Mouse (Mus musculus) neural tube, embryonic 13.5 days (tissue): ENCODE results near the gene St8sia1. TPM values are rescaled to one million over a fixed set of nuclear protein-coding genes. Genes with fewer than 3 reads are reported as not detected.
A peak's percentile ranks its signal among the peaks of the same experiment; 100 is the strongest.

Source experiments
- ATAC-seq: fragments of 200-750 bp; cut with Nextera tagmentation; 2 replicates; pipeline ENCODE4 v1.8.0; 2017; ENCODE audit warnings: low read depth, mild to moderate bottlenecking, moderate TSS enrichment, moderate library complexity
- H3K27ac ChIP-seq: fragments of 300-500 bp; sonication (generic); replicated peaks from 2 replicates; pipeline ENCODE4 v1.5.1; 2015; ENCODE audit warnings: moderate library complexity, mild to moderate bottlenecking, inconsistent platforms
- H3K27me3 ChIP-seq: fragments of 300-500 bp; sonication (generic); 2 replicates; pipeline ENCODE4 v1.6.1; 2015; ENCODE audit warnings: mild to moderate bottlenecking, inconsistent platforms
- H3K36me3 ChIP-seq: fragments of 300-500 bp; sonication (generic); 2 replicates; pipeline ENCODE4 v1.6.1; 2015; ENCODE audit warnings: mild to moderate bottlenecking, inconsistent platforms
- H3K4me1 ChIP-seq: fragments of 300-500 bp; sonication (generic); replicated peaks from 2 replicates; pipeline ENCODE4 v1.6.1; 2015; ENCODE audit warnings: inconsistent platforms
- H3K4me2 ChIP-seq: fragments of 300-500 bp; sonication (generic); 2 replicates; pipeline ENCODE4 v1.6.1; 2015; ENCODE audit warnings: inconsistent platforms, mild to moderate bottlenecking, moderate library complexity
- H3K4me3 ChIP-seq: fragments of 300-500 bp; sonication (generic); 2 replicates; pipeline ENCODE4 v1.5.1; 2015; ENCODE audit warnings: mild to moderate bottlenecking, inconsistent platforms
- H3K9ac ChIP-seq: fragments of 300-500 bp; sonication (generic); 2 replicates; pipeline ENCODE4 v1.6.1; 2015; ENCODE audit warnings: moderate library complexity, mild to moderate bottlenecking, inconsistent platforms
- H3K9me3 ChIP-seq: fragments of 300-500 bp; sonication (generic); 2 replicates; pipeline ENCODE4 v1.6.1; 2016; ENCODE audit warnings: inconsistent platforms
- WGBS: fragments of 180-500 bp; shearing (Covaris S2); methylation state at CpG from one replicate; pipeline ENCODE4 v1.1.7; 2015; 5-methylcytosine and 5-hydroxymethylcytosine counted together
- polyA plus RNA-seq: library from polyadenylated mRNA; unstranded; fragments of >200 nt; fragmentation: Nextera tagmentation; extraction: Ambion mirVana; gene quantifications from 2 replicates; pipeline ENCODE4 v1.2.1, GENCODE M21; 2015

St8sia1 gene
- polyA plus RNA-seq, 1 experiment from 2014 or later: 10.0 TPM

DNA sequence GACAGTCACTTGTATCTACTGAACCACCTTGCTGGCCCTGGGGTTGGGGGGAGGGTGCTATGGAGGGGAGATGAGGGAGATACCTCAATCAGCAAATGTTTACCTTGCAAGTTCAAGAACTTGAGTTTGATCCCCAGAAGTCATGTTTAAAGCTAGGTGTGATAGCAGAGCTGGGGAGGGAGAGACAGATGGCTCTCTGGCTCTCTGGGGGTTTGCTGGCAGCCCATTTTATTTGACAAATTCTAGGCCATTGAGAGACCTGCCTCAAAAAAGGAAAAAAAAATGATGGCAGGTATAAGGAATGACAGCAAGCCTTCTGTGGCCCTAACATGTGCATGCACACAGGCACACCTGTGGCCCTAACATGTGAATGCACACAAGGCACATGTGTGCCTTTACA, 26.2 kb downstream of the St8sia1 start:
- Histone ChIP-seq H3K4me2 (no peak overlapping the region), H3K36me3 (no peaks in the 10 kb centered on the region), H3K9ac (no peak overlapping the region), H3K4me3 (no peak overlapping the region), H3K27ac (0 out of 2 replicates have a peak overlapping the region, but pooled peaks have one; percentile 57), H3K4me1 (peaks cover 41% of the 10 kb centered on the region), H3K27me3 (no peaks in the 10 kb centered on the region), H3K9me3 (no peaks in the 10 kb centered on the region)
- ATAC-seq: no peak

- WGBS: 85% methylated on average over 6 of the region's 6 CpGs
- no peaks in the 10 kb centered on the region for H3K27me3 ChIP-seq
- peaks cover 6% of the 10 kb centered on the region; the same call in 1 of the 2 replicates for H3K4me1 ChIP-seq
- H3K9ac ChIP-seq: no peak overlapping the region
- H3K9me3 ChIP-seq: no peaks in the 10 kb centered on the region
- peak overlapping the region; percentile 61 for H3K27ac ChIP-seq
- no peaks in the 10 kb centered on the region for H3K36me3 ChIP-seq
- no peak overlapping the region for H3K4me3 ChIP-seq
- H3K4me2 ChIP-seq: no peak overlapping the region
- no peak for ATAC-seq
Observed at GRCm38 (mm10) chr6:142932582-142932981, 31.7 kb downstream of the St8sia1 start.

GRCm38 (mm10) chr6:142932144-142932543, 32.1 kb downstream of the St8sia1 start:
- Histone ChIP-seq H3K9ac (no peak overlapping the region), H3K27ac (peak overlapping the region; percentile 61), H3K4me1 (peaks cover 6% of the 10 kb centered on the region; the same call in 1 of the 2 replicates), H3K27me3 (no peaks in the 10 kb centered on the region), H3K4me2 (no peak overlapping the region), H3K36me3 (no peaks in the 10 kb centered on the region), H3K9me3 (no peaks in the 10 kb centered on the region), H3K4me3 (no peak overlapping the region)
- WGBS: 77% methylated on average over 9 of the region's 9 CpGs
- no peak for ATAC-seq

DNA sequence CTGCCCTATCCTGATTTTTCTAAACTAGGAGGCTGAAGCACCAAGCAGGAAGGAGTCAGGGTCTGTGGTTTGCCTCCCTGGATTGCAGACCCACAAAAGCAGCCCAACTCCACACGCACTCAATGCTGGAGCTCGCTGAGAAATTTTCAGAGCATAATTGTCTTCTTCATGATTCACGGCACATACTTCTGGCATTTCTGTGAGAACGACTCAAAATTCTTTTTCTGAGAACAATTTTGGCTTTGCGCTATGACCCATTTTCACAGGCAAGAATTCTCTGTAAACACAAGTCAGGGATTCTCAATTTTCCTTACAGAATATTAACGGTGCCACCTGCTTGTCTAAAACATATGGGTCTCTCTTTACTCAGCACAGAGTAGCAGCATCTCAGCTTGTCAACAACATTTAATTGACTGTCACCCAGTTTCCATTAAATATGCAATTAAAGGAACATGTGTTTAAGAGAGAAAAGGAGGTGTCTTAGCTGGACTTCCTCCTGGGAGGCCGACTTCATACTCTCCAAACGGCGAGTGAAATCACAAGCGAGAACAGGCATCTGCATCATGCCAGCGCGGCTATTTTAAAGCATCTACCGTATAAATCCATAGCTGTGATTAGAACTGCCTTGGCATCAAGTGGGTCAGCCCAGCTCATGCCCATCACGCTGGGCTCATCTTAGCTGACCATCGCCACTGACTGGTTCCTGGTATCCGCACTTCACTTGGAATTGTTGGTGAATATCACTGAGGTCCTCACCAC, 35.5 kb downstream of the St8sia1 start:
- Histone ChIP-seq H3K27me3 (no peaks in the 10 kb centered on the region), H3K4me2 (no peak overlapping the region), H3K9me3 (no peaks in the 10 kb centered on the region), H3K4me1 (peaks cover 16% of the 10 kb centered on the region; the same call in 1 of the 2 replicates), H3K36me3 (no peaks in the 10 kb centered on the region), H3K4me3 (no peak overlapping the region), H3K9ac (no peak overlapping the region), H3K27ac (peak overlapping the region; percentile 49; the same call in 1 of the 2 replicates)
- 77% methylated on average over 16 of the region's 16 CpGs for WGBS
- ATAC-seq: no peak

DNA sequence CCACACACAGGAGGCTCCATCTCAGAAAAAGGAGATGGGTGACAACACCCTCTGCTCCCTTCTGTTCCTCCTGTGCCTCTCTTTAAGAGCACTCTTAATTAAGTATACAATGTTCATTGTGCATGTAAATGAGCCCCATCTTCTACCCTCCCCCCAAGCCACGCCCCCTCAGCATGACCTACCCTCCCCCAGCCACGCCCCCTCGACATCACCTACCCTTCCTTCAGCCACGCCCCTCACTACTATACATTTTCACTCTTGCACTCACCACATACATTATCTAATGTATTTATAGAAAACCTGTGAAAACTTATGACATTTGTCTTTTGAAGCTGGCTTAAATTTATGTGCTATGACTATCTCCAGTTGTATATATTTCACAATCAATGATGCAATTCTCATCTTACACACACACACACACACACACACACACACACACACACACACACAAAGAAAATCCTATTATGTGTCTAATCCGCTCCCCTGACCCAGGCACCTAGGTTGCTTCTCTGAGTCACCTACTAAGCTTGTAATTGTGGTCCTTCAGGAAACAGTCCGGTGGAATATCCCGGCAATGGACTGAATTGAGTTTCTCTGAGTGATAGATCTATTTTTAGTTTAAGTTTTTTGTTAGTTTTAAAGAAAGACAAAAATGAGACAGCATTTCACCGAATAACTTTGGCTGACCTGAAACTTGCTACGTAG, 37.2 kb downstream of the St8sia1 start:
- no peak for ATAC-seq
- WGBS: 91% methylated on average over 9 of the region's 9 CpGs
- no peaks in the 10 kb centered on the region for H3K27me3 ChIP-seq
- H3K4me3 ChIP-seq: no peak overlapping the region
- peaks cover 16% of the 10 kb centered on the region; the same call in 1 of the 2 replicates for H3K4me1 ChIP-seq
- H3K36me3 ChIP-seq: no peaks in the 10 kb centered on the region
- H3K4me2 ChIP-seq: no peak overlapping the region
- H3K9ac ChIP-seq: no peak overlapping the region
- H3K27ac ChIP-seq: no peak overlapping the region
- H3K9me3 ChIP-seq: no peaks in the 10 kb centered on the region

- Histone ChIP-seq H3K4me2 (no peak overlapping the region), H3K27ac (no peak overlapping the region), H3K9me3 (no peaks in the 10 kb centered on the region), H3K4me1 (peaks cover 16% of the 10 kb centered on the region; the same call in 1 of the 2 replicates), H3K4me3 (no peak overlapping the region), H3K9ac (no peak overlapping the region), H3K36me3 (no peaks in the 10 kb centered on the region), H3K27me3 (no peaks in the 10 kb centered on the region)
- 65% methylated on average over 5 of the region's 5 CpGs for WGBS
- ATAC-seq: no peak
Observed at GRCm38 (mm10) chr6:142925921-142926320, 38.3 kb downstream of the St8sia1 start.

- no peak for ATAC-seq
- no peak overlapping the region for H3K9ac ChIP-seq
- H3K27ac ChIP-seq: no peak overlapping the region
- 94% methylated on average over 3 of the region's 3 CpGs for WGBS
- H3K4me2 ChIP-seq: no peak overlapping the region
- no peaks in the 10 kb centered on the region for H3K27me3 ChIP-seq
- H3K9me3 ChIP-seq: no peaks in the 10 kb centered on the region
- no peak overlapping the region for H3K4me3 ChIP-seq
- H3K4me1 ChIP-seq: peaks cover 16% of the 10 kb centered on the region; the same call in 1 of the 2 replicates
- no peaks in the 10 kb centered on the region for H3K36me3 ChIP-seq
Observed at GRCm38 (mm10) chr6:142925374-142925773, 38.9 kb downstream of the St8sia1 start.

DNA sequence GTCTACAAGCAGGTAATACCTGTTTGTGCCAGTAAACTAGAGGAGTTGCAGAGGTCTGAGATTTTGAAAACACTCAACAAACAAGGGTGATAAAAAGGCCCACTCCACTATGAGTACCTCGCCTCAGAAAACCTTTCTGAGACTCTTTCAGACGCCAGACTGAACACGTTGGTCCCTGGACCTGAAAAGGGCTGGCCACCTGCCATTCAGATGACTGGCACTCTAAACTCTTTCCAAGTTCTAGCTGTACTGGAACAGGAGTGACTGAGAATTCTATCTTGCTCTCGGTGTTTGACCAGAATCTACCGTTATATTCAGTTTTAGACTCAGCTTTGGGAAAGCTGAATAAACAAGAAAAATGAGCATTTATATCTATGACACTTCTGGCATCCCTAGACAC, 43.4 kb downstream of the St8sia1 start:
- Histone ChIP-seq H3K36me3 (no peaks in the 10 kb centered on the region), H3K9me3 (no peaks in the 10 kb centered on the region), H3K9ac (no peak overlapping the region), H3K27ac (no peak overlapping the region), H3K4me2 (no peak overlapping the region), H3K4me3 (no peak overlapping the region), H3K27me3 (no peaks in the 10 kb centered on the region), H3K4me1 (peaks cover 16% of the 10 kb centered on the region)
- WGBS: 82% methylated on average over 5 of the region's 5 CpGs
- ATAC-seq: no peak

GRCm38 (mm10) chr6:142918691-142919090, 45.6 kb downstream of the St8sia1 start:
- Histone ChIP-seq H3K27me3 (no peaks in the 10 kb centered on the region), H3K4me2 (no peak overlapping the region), H3K27ac (no peak overlapping the region), H3K9me3 (no peaks in the 10 kb centered on the region), H3K36me3 (no peaks in the 10 kb centered on the region), H3K4me3 (no peak overlapping the region), H3K4me1 (peaks cover 30% of the 10 kb centered on the region), H3K9ac (no peak overlapping the region)
- ATAC-seq: no peak
- 84% methylated on average over 6 of the region's 6 CpGs for WGBS

DNA sequence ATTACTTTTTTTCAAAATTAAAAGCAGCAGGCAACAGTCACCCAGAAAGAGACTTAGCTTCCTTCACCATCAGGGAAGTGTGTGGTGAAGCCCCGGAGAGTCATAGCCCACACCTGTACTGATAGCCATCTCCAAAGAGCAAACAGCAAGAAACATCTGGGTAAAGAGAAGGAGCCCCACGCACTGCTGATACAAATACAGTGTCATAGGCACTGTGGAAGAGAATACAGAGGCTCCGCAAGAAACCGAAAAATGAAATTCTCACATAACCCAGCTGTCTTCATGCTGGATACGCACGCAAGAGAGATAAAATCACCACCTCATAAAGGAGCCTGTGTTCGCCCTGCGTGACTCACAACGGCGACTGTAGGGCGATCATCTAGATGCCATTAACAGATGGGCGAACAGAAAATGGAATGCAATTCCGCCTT, 46.8 kb downstream of the St8sia1 start:
- H3K4me1 ChIP-seq: peaks cover 33% of the 10 kb centered on the region
- peak overlapping the region; percentile 75 for H3K27ac ChIP-seq
- 0 out of 2 replicates have a peak, but pooled peaks cover 5% of the 10 kb centered on the region for H3K36me3 ChIP-seq
- H3K9me3 ChIP-seq: no peaks in the 10 kb centered on the region
- no peak overlapping the region for H3K9ac ChIP-seq
- H3K27me3 ChIP-seq: no peaks in the 10 kb centered on the region
- 47% methylated on average over 13 of the region's 13 CpGs for WGBS
- ATAC-seq: peak; percentile 33; the same call in 1 of the 2 replicates
- H3K4me3 ChIP-seq: no peak overlapping the region
- 0 out of 2 replicates have a peak overlapping the region, but pooled peaks have one; percentile 4 for H3K4me2 ChIP-seq

- no peaks in the 10 kb centered on the region for H3K9me3 ChIP-seq
- no peak overlapping the region for H3K27ac ChIP-seq
- H3K4me1 ChIP-seq: peaks cover 33% of the 10 kb centered on the region
- no peak for ATAC-seq
- no peaks in the 10 kb centered on the region for H3K27me3 ChIP-seq
- no peak overlapping the region for H3K9ac ChIP-seq
- H3K36me3 ChIP-seq: peaks cover 9% of the 10 kb centered on the region
- H3K4me2 ChIP-seq: no peak overlapping the region
- WGBS: 84% methylated on average over 11 of the region's 11 CpGs
- no peak overlapping the region for H3K4me3 ChIP-seq
Observed at GRCm38 (mm10) chr6:142916271-142916941, 47.8 kb downstream of the St8sia1 start.

DNA sequence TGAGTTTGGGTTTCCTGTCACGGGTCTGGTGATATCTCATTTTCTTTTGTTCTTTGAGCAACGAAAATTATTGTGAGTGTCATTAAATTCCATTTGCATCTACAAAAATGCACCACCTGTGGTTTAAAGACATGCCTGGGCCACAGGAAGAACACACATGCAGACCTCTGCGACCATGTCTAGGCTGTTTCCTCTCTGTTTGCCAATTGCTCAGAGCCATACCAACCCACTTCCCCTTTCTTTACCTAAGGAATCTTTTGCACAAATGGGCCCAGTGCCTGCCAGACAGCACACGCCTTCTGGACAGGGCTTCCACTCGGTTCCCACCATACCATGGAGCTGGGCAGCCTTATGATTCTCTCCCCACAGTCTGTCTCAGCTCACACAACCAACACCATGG, 48.8 kb downstream of the St8sia1 start:
- Histone ChIP-seq H3K27ac (no peak overlapping the region), H3K27me3 (no peaks in the 10 kb centered on the region), H3K4me2 (no peak overlapping the region), H3K36me3 (peaks cover 19% of the 10 kb centered on the region), H3K4me3 (no peak overlapping the region), H3K9ac (no peak overlapping the region), H3K4me1 (peaks cover 33% of the 10 kb centered on the region), H3K9me3 (no peaks in the 10 kb centered on the region)
- no peak for ATAC-seq
- 81% methylated on average over 5 of the region's 5 CpGs for WGBS
